Mouse (Mus musculus): ENCODE data around the gene Wdr83.

GRCm38 (mm10) chr8:85034764-85035163 lies 46.3 kb downstream of the Wdr83 start:
- no peak for TF ChIP-seq FLI1 (IDR thresholded peaks at IDR 0.05; ENCODE audit: low read length)
- TF ChIP-seq GATA1 (IDR thresholded peaks at IDR 0.05; ENCODE audit: borderline replicate concordance, low read length): no peak

All from megakaryocyte, embryonic 14.5 days (primary cell).